Mouse (Mus musculus) thymus, adult 2 months (tissue): ENCODE measurements around the gene Trim80. TPM values are rescaled to one million over a fixed set of nuclear protein-coding genes. Genes with fewer than 3 reads are reported as not detected.

ENCODE experiments used
- DNase-seq: peaks from one replicate; pipeline ENCODE4 v3.0.0; 2021
- H3K27ac ChIP-seq: fragments of 200-500 bp; 2 replicates; pipeline ENCODE4 v1.5.1; 2012; ENCODE audit warnings: low read length, control low read depth; ENCODE audit not compliant: control insufficient read depth, insufficient read depth
- H3K27me3 ChIP-seq: fragments of 200-500 bp; 2 replicates; pipeline ENCODE4 v1.6.1; 2012; ENCODE audit warnings: mild to moderate bottlenecking, low read length, moderate library complexity, mixed read lengths; ENCODE audit not compliant: control insufficient read depth, insufficient read depth
- H3K36me3 ChIP-seq: fragments of 200-500 bp; 2 replicates; pipeline ENCODE4 v1.6.1; 2012; ENCODE audit warnings: mild to moderate bottlenecking, low read length, moderate library complexity; ENCODE audit not compliant: control insufficient read depth, insufficient read depth
- H3K4me1 ChIP-seq: fragments of 200-500 bp; replicated peaks from 2 replicates; pipeline ENCODE4 v1.6.1; 2012; ENCODE audit warnings: low read length; ENCODE audit not compliant: control insufficient read depth, insufficient read depth
- H3K4me3 ChIP-seq: fragments of 200-500 bp; 2 replicates; pipeline ENCODE4 v1.5.1; 2012; ENCODE audit warnings: mild to moderate bottlenecking, low read length, control low read depth, moderate library complexity; ENCODE audit not compliant: control insufficient read depth, insufficient read depth
- CTCF ChIP-seq: fragments of 200-500 bp; IDR thresholded peaks from 2 replicates; pipeline ENCODE4 v1.5.1; 2012; ENCODE audit warnings: mild to moderate bottlenecking, control low read depth, low read length, moderate library complexity, borderline replicate concordance; ENCODE audit not compliant: control insufficient read depth, poor library complexity, insufficient read depth; ENCODE audit errors: extremely low read depth
- POLR2A ChIP-seq: fragments of 200-500 bp; IDR thresholded peaks from 2 replicates; pipeline ENCODE4 v1.6.1; 2012; ENCODE audit warnings: mild to moderate bottlenecking, low read length, control low read depth, moderate library complexity; ENCODE audit not compliant: control insufficient read depth, poor library complexity, insufficient read depth; ENCODE audit errors: extremely low read depth
- WGBS: fragments of 180-500 bp; shearing (Covaris S2); methylation state at CpG from one replicate; pipeline ENCODE4 v1.1.7; 2018; 5-methylcytosine and 5-hydroxymethylcytosine counted together
- polyA plus RNA-seq: library from polyadenylated mRNA; depleted of rRNA; stranded (reverse); fragments of >200 nt; gene quantifications from 2 replicates; pipeline ENCODE4 v1.2.3, GENCODE M21; 2012; rRNA removed

Trim80 gene
- 0.79 and 0.80 TPM in 2 replicates for polyA plus RNA-seq

DNA sequence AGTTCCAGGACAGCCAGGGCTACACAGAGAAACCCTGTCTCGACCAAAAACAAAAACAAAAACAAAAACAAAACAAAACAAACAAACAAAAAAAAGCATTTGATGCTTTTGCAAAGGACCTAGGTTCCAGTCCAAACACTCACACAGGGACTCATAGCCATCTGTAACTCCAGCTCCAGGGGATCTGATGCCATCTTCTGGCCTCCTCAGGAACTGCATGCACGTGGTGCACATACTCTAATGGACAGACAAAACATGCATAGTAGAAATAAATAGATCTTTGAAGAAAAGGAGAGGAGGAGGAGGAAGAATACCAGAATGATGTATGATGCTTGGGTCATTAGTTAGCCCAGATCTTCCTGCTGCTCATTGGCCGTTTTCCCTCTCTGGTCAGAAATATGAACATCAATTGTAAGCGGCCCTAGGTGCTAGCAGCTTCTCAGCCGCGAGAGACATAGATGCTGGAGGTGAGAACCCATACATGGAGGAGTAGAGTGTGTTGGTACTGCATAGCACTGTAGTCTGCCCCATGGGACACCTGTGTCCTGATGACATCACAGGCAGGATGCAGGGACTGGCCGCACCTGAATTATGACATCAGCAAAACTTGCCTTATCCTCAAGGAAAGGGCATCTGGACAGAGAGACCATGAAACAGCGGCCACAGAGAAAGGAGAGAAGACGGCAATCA, at the start of gene Trim80:
Gene Trim80, plus strand, starts transcription at position 640 of the 690 bp plus-strand sequence.
- H3K4me1 ChIP-seq = peaks cover 32% of the 10 kb centered on the region
- no peaks in the 10 kb centered on the region; the same call in 1 of the 2 replicates for H3K27me3 ChIP-seq
- TF ChIP-seq POLR2A (no peak), CTCF (no peak)
- DNase-seq = no peak
- H3K4me3 ChIP-seq = no peak within 1 kb of the TSS
- no peak within 1 kb of the TSS for H3K27ac ChIP-seq
- WGBS = 96% methylated on average over 9 of the region's 9 CpGs
- no peaks in the 10 kb centered on the region for H3K36me3 ChIP-seq

- DNase-seq = no peak
- Histone ChIP-seq H3K27ac (no peak overlapping the region), H3K36me3 (no peaks in the 10 kb centered on the region), H3K4me3 (no peak overlapping the region), H3K27me3 (no peaks in the 10 kb centered on the region), H3K4me1 (no peaks in the 10 kb centered on the region)
- WGBS = 97% methylated on average over 7 of the region's 7 CpGs
- no peak for TF ChIP-seq POLR2A
- TF ChIP-seq CTCF = no peak
Measured at GRCm38 (mm10) chr11:115391358-115391757, 49.0 kb upstream of the Trim80 start.

GRCm38 (mm10) chr11:115393721-115394325, 46.5 kb upstream of the Trim80 start:
- Histone ChIP-seq H3K4me3 (no peak overlapping the region), H3K36me3 (no peaks in the 10 kb centered on the region), H3K27ac (no peak overlapping the region), H3K27me3 (no peaks in the 10 kb centered on the region), H3K4me1 (no peaks in the 10 kb centered on the region)
- WGBS = 90% methylated on average over 34 of the region's 34 CpGs
- no peak for DNase-seq
- TF ChIP-seq CTCF (no peak), POLR2A (no peak)

DNA sequence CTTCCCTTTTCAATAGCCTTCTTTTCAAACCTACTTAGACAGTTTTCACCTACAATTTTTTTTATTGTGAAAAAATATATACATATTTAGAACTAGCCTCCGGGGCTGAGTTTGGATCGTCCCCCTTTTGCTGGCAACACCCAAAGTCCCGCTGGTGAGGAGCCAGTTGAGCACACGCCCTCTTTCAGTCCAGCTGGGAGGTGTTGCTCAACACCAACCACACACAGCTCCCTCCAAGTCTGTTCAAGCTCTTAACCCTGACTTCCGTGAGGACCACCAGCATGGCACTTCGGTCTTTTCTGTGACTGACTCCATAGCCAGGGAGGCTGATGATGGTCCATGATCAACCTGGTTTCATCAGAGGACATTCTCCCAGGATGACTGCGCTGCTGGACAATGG, 42.3 kb upstream of the Trim80 start:
- 88% methylated on average over 7 of the region's 7 CpGs for WGBS
- Histone ChIP-seq H3K4me1 (no peaks in the 10 kb centered on the region), H3K27ac (no peak overlapping the region), H3K27me3 (no peaks in the 10 kb centered on the region), H3K4me3 (no peak overlapping the region), H3K36me3 (no peaks in the 10 kb centered on the region)
- DNase-seq = no peak
- no peak for TF ChIP-seq POLR2A
- TF ChIP-seq CTCF = no peak

DNA sequence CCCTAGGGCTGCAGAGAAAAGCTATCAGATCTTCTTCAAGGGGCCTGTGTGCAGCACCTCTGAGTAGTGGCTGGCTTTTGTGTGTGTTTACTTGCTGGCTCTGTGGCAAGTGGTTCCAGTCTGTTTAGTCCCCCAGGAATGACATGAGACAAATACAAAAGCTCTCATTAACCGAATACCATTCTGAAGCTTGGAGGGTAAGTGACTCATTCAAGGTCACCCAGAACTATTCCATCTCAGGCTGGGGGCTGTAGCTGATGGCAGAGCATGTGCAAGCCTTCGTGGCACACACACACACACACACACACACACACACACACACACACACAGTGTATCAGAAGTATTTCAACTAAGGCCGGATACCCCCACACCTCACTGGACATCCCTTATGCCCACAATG, 40.2 kb upstream of the Trim80 start:
- DNase-seq = no peak
- TF ChIP-seq POLR2A (no peak), CTCF (no peak)
- no peaks in the 10 kb centered on the region for H3K36me3 ChIP-seq
- no peaks in the 10 kb centered on the region for H3K27me3 ChIP-seq
- H3K27ac ChIP-seq = no peak overlapping the region
- WGBS = 88% methylated on average over 3 of the region's 3 CpGs
- no peak overlapping the region for H3K4me3 ChIP-seq
- H3K4me1 ChIP-seq = peaks cover 6% of the 10 kb centered on the region

DNA sequence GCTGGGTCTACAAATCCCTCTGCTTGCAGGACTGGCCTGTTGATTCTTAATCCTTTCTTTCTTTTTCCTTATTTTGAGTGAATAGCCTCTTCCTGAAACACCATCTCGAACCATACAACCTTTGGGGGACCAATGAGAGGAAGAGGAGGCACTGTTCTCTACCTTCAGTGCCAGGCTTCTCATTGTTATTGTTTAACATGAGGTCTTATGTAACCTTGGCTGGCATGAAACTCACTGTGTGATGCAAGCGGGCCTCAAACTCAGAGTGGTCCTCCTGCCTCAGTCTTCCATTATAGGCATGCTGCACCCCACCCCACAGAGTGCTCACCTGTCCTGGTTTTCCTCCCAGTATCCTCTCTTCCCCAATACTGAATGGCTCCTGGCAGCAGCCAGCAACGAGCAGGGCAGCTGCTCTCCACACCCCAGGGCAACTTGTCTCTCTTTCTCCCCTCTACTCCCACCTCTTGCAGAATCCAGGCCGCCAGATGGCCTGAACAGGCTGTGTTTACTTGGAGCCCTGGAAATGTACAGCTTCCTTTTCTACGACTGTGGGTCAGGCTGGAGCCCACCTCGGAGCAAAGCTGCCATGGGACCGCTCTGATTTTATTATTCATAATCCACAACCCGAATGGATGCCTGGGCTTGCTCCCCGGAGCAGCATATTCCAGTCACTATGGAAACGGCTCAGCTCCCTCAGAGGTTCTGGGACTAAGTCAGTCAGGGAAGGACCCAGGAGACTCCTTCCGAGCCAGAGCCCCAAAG, 39.5 kb upstream of the Trim80 start:
- no peak for DNase-seq
- Histone ChIP-seq H3K27ac (no peak overlapping the region), H3K4me3 (no peak overlapping the region), H3K4me1 (peaks cover 11% of the 10 kb centered on the region), H3K36me3 (no peaks in the 10 kb centered on the region), H3K27me3 (no peaks in the 10 kb centered on the region)
- TF ChIP-seq CTCF = no peak
- no peak for TF ChIP-seq POLR2A
- WGBS = 74% methylated on average over 11 of the region's 11 CpGs
